Comparison of ENCODE assay signal across 28 mouse cellular contexts in genomic region chr5:57768469-57769022, GRCm38 (mm10). TPM values are rescaled to one million over a fixed set of nuclear protein-coding genes. Genes with fewer than 3 reads are reported as not detected.
DNase-seq lines count a peak whose midpoint lies in the region; ATAC-seq and TF ChIP-seq lines count a peak whose summit lies in the region.
"Had no signal": no experiment of that assay in that cellular context is flagged by ENCODE, and none has a peak within 500 bp of the region (broad histone marks: within the 10 kb centered on the region; RNA-seq: fewer than 3 reads in every experiment).

No protein-coding gene starts in this region.

- no peak overlapping the region for H3K4me2 ChIP-seq in midbrain, embryonic 11.5 days
- H3K4me2 ChIP-seq in midbrain, postnatal 0 days (ENCODE audit: low read depth, low read length, poor library complexity, severe bottlenecking): no peak overlapping the region
- H3K4me2 ChIP-seq: embryonic facial prominence, embryonic 15.5 days; heart, embryonic 15.5 days; hindbrain, embryonic 14.5 days had no signal

- intact Hi-C loops in gastrocnemius, adult 2 months (cut with DNase I): no loop called here
- intact Hi-C loops in left cerebral cortex, postnatal 36 days (cut with DNase I): no loop called here

- 86% methylated on average over 10 of the region's 10 CpGs for WGBS in midbrain, embryonic 11.5 days
- 71% methylated on average over 10 of the region's 10 CpGs for WGBS in midbrain, postnatal 0 days

- no peak for ATAC-seq in midbrain, embryonic 11.5 days (ENCODE audit: low FRiP score)
- ATAC-seq in midbrain, postnatal 0 days (ENCODE audit: low FRiP score): no peak
- ATAC-seq: forebrain, embryonic 14.5 days; intestine, postnatal 0 days had no signal

- no peak overlapping the region for H3K27ac ChIP-seq in gastrocnemius, adult 2 months
- no peak overlapping the region for H3K27ac ChIP-seq in midbrain, embryonic 11.5 days (ENCODE audit: low read depth, low read length)
- no peak overlapping the region for H3K27ac ChIP-seq in midbrain, postnatal 0 days (ENCODE audit: low read depth, low read length)
- H3K27ac ChIP-seq: embryonic facial prominence, embryonic 15.5 days; heart, embryonic 15.5 days; hindbrain, embryonic 14.5 days; kidney, postnatal 0 days; liver, embryonic 14.5 days; macrophage had no signal

- H3K36me3 ChIP-seq in midbrain, embryonic 11.5 days (ENCODE audit: control insufficient read depth, insufficient read depth, low read length): no peaks in the 10 kb centered on the region
- no peaks in the 10 kb centered on the region for H3K36me3 ChIP-seq in midbrain, postnatal 0 days (ENCODE audit: insufficient read depth, low read length)
- H3K36me3 ChIP-seq: embryonic facial prominence, embryonic 15.5 days; heart, embryonic 15.5 days had no signal

- no peak for DNase-seq in gastrocnemius, adult 2 months
- no peak for DNase-seq in gastrocnemius, postnatal 4 days (ENCODE audit: low spot score in 2 of 2)
- peak; percentile 41 for DNase-seq in midbrain, embryonic 11.5 days (ENCODE audit: low spot score, missing footprints)
- no peak for DNase-seq in midbrain, postnatal 0 days (ENCODE audit: low spot score)
- peak; percentile 51 for DNase-seq in brain, adult 2 months (ENCODE audit: low read depth, low spot score)
- no peak for DNase-seq in thymus, postnatal 14 days
- no peak for DNase-seq in left cerebral cortex, postnatal 36 days (ENCODE audit: low spot score in 2 of 2)
- DNase-seq: adrenal gland, postnatal 25 days; cerebellum, adult 18-20 months; cerebellum, postnatal 10 days; heart, postnatal 36 days; layer of hippocampus, adult 9-11 months; liver; lung, adult 2 months; lung, postnatal 10 days; midbrain, embryonic 14.5 days; right cerebral cortex, adult 18-20 months; right cerebral cortex, postnatal 4 days; thymus, adult 2 months; thymus, postnatal 4 days had no signal

- H3K4me3 ChIP-seq in gastrocnemius, adult 2 months: 0 out of 2 replicates have a peak overlapping the region, but pooled peaks have one; percentile 2
- H3K4me3 ChIP-seq in midbrain, embryonic 11.5 days (ENCODE audit: low read depth, low read length): no peak overlapping the region
- no peak overlapping the region for H3K4me3 ChIP-seq in midbrain, postnatal 0 days (ENCODE audit: low read depth, low read length)
- H3K4me3 ChIP-seq: embryonic facial prominence, embryonic 15.5 days; heart, embryonic 15.5 days had no signal

- H3K9me3 ChIP-seq in midbrain, embryonic 11.5 days (ENCODE audit: control insufficient read depth, low read length): no peaks in the 10 kb centered on the region
- no peaks in the 10 kb centered on the region for H3K9me3 ChIP-seq in midbrain, postnatal 0 days (ENCODE audit: low read length)
- H3K9me3 ChIP-seq: embryonic facial prominence, embryonic 15.5 days; heart, embryonic 15.5 days had no signal

- H3K9ac ChIP-seq in midbrain, embryonic 11.5 days (ENCODE audit: low read length): no peak overlapping the region
- no peak overlapping the region for H3K9ac ChIP-seq in midbrain, postnatal 0 days (replicated peaks; ENCODE audit: low read length, poor library complexity, severe bottlenecking)
- H3K9ac ChIP-seq: embryonic facial prominence, embryonic 15.5 days; heart, embryonic 15.5 days; hindbrain, embryonic 14.5 days; liver, embryonic 14.5 days had no signal

- no peaks in the 10 kb centered on the region for H3K4me1 ChIP-seq in midbrain, embryonic 11.5 days (ENCODE audit: control insufficient read depth, insufficient read depth, low read length)
- H3K4me1 ChIP-seq in midbrain, postnatal 0 days (ENCODE audit: insufficient read depth, low read length): no peaks in the 10 kb centered on the region
- H3K4me1 ChIP-seq: embryonic facial prominence, embryonic 15.5 days had no signal

- H3K27me3 ChIP-seq in midbrain, embryonic 11.5 days (ENCODE audit: control insufficient read depth, insufficient read depth, low read length): no peaks in the 10 kb centered on the region
- H3K27me3 ChIP-seq in midbrain, postnatal 0 days (ENCODE audit: insufficient read depth, low read length): no peaks in the 10 kb centered on the region
- H3K27me3 ChIP-seq: embryonic facial prominence, embryonic 15.5 days; heart, embryonic 15.5 days had no signal

- TF ChIP-seq CTCF in gastrocnemius, adult 2 months (IDR thresholded peaks at IDR 0.05): no peak
- no peak for TF ChIP-seq CTCF in midbrain, postnatal 0 days (IDR thresholded peaks at IDR 0.05)

RNA-seq across cellular contexts. Expression of gene Pcdh7, which starts 50.8 kb away (rescaled TPM):
- total RNA-seq in gastrocnemius, adult 2 months (2021): 1 to 10 TPM; 2.3 to 2.9 TPM
- 10 to 100 TPM; 25.3 to 26.9 TPM for total RNA-seq in gastrocnemius, postnatal 4 days (2021)
- 6.2 and 6.8 TPM in 2 replicates for polyA plus RNA-seq in midbrain, embryonic 11.5 days (2014; fragmentation: Nextera tagmentation; extraction: Ambion mirVana)
- 157 and 178 TPM in 2 replicates for total RNA-seq in midbrain, postnatal 0 days (2014; rRNA removed)
- 25.4 and 29.6 TPM in 2 replicates for polyA plus RNA-seq in midbrain, postnatal 0 days (2015; fragmentation: Nextera tagmentation; extraction: Ambion mirVana)
- 100 to 1,000 TPM; 152 to 173 TPM for total RNA-seq in left cerebral cortex, postnatal 36 days (2021)

Comparison
In these comparisons a context has a peak if more than half of its experiments do, and no peak if none do; other contexts are left out.
1. DNase-seq: peak in midbrain, embryonic 11.5 days (single experiment) and brain, adult 2 months (single experiment); none in gastrocnemius, adult 2 months (single experiment), gastrocnemius, postnatal 4 days (0 of 2), midbrain, postnatal 0 days (single experiment), thymus, postnatal 14 days (single experiment) and left cerebral cortex, postnatal 36 days (0 of 2).
2. RNA of gene Pcdh7, which starts 50.8 kb away (total RNA-seq): 152 to 173 TPM in left cerebral cortex, postnatal 36 days, 157 to 178 TPM in midbrain, postnatal 0 days and 25.3 to 26.9 TPM in gastrocnemius, postnatal 4 days; 2.3 to 2.9 TPM in gastrocnemius, adult 2 months; every median in the first group is over 4 times any median in the second.